Mouse (Mus musculus) cerebellum, postnatal 36 days (tissue): ENCODE measurements around the gene Specc1.
A peak's percentile ranks its signal among the peaks of the same experiment; 100 is the strongest.

Experiments
- DNase-seq, 2 experiments: peaks; one replicate each; pipeline ENCODE4 v3.0.0; 2021 to 2022; ENCODE audit warnings: mixed read lengths in 2 of 2

Specc1 gene

DNA sequence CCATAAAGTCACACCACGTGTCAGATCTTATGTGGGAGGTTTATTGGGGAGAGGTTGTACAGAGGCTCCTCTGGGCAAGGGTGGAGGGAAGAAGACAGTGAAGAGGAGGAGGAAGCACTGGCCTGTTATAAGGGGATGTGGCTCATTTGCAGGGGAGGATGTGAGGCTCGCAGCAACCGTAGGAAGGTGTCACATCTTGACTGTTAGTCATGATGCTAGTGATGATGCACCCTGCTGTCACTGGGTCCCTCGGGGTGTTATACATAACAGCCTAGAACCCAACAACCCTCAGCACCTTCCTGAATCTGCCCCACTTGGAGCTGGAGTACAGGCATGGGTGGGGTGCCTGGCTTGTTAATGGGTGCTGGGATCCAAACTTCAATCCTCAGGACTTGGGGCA is 94.9 kb downstream of the Specc1 start:
- no peak for DNase-seq

DNA sequence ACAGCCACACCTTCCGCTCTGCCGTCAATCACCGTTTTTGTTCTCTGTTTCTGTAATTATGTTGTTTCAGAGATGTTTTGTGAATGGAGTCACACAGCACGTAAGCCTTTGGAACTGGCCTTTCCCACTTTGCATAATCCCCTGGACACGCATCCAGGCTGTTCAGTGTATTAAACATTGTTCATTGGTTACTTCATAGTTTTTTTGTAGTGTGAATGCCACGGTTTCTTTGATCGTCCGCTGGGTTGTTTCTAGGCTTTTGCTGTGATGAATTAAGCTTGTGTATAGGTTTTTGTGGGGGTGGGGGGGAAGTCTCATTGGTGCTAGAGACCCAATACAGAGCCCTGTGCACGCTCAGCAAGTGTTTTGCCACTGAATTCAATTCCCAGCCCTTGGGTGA is 97.4 kb downstream of the Specc1 start:
- DNase-seq, result no peak

DNA sequence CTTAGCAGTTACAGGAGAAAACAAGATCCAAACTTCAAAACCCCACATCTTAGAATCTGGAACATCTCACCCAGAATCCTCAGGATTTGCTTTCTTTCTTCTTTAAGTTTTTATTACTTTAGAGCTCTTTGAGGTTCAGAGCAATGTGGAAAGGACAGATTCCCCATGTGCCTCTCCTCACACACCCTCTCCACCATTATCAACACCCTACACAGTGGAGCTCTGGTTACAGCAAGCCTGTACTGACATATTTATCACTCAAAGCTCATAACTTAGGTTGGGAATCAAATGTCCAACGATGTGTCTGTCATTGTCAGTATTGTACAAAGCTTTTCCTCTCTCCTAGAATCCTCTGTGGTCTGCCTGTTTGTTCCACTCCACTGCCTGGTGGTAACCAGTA is 108.0 kb downstream of the Specc1 start:
- no peak for DNase-seq

DNA sequence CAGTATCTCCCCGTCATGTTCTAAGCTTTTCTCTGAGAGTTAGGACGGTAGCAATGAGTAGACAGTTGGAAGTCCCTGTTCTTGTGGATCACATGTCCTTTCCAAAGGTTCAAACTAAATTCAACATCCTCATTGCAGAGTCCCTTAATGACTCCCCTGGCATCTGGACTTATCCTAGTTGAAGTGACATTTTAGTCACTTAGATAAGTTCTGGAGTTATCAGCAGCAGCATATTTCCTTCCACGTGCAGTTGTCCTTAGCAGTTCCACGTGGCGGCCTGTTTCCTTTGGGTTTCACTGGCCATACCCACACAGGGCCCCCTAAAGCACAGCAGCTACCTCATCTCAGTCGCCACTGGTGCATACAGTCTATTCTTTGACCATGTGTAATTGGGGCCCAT is 109.1 kb downstream of the Specc1 start:
- DNase-seq, result no peak

DNA sequence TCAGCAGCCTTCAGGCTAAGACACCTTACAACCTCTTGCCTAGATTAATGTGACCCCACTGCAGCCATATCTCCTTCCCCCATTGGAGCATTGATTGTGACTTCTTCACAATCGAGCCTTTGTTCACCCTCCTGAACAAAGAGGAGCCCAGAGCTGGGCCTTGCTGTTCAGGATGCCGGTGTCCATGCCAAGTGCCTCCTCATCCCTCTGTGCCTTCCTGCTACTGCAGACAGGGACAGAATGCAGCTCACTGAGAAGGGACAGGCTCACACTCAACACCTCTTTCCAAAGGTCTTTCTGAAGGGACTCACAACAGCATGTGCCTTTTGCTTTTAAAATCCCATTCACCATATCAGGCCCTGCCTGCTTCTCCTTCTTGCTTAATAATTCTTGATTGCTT is 113.0 kb downstream of the Specc1 start:
- peak; percentile 37 to 39 for DNase-seq

DNA sequence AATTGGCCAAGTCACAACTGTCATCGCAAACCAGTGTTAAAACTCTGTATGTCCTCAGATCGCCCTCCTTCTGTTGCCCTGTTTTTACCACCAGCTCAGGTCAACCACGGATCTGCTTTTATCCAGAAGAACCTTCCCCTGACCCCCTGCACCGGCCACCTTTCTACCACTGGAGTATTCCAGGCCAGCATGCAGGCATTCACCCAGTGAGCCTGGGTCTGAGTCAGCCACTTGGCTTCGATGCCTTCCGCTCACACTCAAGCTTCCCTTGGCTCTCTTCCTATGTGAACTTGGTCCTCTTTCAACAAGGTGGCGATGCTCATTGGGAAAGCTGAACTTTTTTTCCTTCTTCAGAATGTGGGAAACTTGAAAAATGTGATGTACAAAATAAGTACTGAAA is 113.6 kb downstream of the Specc1 start:
- peak; percentile 56 to 64 for DNase-seq

DNA sequence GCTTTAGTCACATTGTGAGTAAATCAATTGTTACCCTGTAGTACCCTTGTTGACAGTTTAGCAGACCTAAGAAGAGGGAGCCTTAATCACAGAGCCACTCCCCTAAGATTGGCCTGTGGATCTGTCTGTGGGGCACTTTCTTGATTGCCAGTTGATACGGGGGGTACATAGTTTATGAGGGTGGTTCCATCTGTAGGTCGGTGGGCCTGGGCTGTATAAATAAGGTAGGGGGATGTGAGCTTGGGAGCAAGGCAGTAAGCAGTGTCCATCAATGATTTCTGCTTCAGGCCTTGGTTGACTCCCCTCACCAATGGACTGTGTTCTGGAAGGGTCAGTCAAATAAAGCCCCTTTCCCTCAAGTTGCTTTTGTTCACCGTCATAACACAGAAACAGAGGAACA is 115.8 kb downstream of the Specc1 start:
- no peak for DNase-seq

DNA sequence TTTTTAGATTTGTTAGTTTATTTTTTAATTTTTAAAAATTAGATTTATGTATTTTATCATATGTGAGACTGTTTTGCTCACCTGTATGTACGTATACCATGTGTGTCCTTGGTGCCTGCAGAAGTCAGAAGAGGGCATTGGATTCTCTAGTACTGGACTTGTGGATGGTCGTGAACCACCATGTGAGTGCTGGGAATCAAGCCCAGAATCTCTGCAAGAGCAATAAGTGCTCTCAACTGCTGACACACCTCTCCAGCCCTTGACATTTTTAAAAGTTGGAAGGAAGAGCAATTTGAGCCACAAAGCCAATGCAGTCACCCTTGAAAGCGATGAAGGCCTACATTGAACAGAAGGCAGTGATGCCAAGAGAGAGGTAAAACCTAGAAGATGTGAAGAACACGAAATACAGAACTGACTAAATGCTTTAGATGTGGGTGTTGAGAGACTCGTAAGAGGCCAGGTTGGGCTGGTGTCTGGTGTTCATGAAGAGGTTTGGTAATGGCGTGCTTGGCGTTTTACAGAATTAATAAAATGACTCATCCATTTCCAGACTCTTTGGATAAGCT is 117.1 kb downstream of the Specc1 start:
- no peak for DNase-seq

DNA sequence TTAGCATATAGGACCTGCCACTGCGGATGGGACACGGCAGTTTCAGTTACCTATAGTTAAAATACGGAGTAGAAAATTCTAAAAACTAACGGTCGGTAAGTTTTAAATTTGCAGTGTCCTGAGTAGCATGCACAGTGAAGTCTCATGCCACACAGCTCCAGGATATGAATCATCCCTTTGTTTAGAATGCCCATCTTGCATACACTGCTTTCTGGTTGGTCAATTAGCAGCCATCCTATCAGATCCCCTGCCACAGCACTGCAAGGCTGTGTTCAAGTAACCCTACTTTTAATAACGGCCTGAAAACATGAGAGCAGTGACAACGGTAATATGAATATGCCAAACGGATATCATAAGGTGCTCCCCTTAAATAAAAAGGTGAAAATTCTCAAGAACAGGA is 118.0 kb downstream of the Specc1 start:
- DNase-seq, result no peak

DNA sequence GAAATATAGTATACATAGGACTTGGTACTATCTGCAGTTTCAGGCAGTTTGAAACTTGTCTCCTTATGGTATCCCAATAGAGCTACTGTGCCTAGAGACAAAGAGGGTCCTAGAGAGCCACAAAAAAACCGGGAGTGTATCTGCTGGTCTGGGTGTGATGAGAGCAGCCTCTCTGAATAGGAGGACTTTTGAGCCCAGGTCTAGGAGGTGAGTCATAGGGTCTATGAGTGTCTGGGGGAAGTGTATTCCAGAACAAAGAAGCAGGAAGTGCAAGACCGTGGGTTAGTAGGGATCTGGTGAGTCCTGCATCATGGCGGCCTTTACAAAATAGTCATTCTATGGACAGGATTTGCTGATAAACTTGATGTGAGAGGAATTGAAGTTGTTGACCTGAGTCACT is 118.5 kb downstream of the Specc1 start:
- no peak for DNase-seq

DNA sequence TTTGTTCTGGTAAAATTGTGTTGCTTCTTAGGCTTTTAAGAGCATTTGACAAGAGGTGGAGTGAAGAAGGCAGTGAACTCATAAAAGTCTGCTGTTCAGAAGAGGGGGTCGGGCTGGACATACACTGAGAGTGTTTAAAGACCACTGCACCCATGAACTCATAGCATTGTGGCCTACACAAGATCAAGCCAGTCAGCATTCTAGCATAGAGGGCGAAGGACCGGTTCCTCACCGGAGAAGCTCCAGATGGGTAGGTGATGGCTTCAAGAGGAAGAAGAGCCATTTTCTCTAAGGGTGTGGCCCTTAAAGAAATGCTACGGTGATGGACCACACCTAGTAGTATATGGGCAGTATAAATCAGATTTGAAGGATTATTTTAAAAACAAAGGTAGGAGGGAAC is 119.0 kb downstream of the Specc1 start:
- no peak for DNase-seq

DNA sequence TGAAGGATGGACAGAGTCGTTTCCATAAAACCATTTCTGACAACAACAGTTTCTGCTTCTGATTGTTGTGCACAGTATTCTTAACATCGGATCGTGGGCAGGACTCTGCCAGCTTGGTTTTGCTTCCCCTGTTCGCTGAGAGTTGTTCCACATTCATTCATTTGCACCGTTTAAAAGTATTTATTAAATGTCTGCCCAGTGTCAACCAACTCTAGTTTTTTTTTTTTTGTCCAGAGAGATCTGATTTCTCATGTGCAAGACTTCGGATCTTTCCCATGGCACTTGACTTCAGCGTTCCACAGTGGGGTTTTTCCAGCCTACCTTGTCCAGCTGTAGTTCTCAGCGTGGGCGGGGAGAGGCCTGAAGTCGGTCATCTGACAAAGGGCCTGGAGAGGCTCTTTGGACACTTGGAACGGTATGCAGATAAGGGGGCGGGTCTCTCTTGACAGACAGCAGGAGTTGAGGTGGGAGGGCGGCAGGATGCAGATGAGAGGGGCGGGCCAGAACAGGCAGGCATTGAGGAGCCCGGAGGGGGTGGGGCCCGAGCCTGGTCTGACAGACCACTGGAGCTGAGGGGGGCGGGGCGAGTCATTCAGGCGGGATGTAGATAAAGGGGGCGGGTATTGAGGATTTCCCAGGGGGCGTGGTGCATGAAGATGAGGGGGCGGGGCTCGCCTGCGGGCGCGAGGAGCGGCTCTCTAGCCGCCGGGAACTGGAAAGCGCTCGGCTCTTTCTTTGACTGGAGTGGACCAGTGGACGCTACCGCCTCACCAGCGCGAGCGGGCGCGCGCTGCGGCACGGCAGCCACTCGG is 120.0 kb downstream of the Specc1 start:
- DNase-seq, result peak; percentile 63 to 74

DNA sequence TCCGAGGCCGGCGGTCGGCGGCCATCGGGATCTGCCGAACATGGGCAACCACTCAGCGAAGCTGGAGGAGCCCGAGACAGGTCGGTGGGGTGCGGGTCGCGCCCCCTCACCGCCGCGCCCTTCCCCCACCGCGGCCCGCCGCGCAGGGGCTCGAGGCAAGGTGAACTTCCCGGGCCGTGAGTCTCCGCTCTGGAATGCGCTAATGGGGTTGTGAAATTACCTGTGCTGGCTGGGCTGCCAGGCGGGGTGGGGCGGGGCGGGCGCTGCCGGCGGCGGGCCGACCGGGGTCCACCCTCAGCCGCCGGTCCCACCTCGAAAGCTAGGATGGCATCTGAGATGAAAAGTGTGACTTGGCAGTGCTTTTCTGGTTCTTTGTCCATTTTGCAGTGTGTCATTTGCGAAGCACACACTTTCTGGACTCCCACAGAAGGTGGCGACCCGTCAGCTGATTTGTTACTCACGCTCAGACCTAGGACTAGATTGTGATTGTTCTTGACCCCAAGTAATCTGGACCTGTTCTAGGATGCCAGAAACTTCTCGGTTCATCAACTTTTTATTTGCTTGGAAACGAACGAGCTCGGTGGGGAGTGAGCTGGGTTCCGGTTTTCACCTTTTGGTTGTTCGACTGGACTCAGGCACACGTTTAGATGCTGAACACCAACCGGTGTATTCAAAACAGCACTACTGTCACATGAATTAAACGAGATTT is 120.7 kb downstream of the Specc1 start:
- DNase-seq, result no peak

DNA sequence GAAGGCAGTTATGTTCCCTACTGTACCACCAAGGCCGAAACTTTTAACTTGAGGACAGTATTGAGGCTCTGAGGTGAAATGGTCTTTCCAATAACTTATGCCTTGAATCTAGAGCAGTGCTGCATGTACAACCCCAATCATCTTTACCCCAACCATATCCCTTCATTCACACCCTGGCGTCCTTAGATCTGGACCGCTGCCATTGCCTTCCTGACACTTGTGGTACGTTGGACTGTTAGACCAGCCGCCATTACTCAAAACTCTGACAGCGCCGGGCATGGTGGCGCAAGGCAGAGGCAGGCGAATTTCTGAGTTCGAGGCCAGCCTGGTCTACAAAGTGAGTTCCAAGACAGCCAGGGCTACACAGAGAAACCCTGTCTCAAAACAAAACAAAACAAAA is 121.8 kb downstream of the Specc1 start:
- DNase-seq, result no peak

DNA sequence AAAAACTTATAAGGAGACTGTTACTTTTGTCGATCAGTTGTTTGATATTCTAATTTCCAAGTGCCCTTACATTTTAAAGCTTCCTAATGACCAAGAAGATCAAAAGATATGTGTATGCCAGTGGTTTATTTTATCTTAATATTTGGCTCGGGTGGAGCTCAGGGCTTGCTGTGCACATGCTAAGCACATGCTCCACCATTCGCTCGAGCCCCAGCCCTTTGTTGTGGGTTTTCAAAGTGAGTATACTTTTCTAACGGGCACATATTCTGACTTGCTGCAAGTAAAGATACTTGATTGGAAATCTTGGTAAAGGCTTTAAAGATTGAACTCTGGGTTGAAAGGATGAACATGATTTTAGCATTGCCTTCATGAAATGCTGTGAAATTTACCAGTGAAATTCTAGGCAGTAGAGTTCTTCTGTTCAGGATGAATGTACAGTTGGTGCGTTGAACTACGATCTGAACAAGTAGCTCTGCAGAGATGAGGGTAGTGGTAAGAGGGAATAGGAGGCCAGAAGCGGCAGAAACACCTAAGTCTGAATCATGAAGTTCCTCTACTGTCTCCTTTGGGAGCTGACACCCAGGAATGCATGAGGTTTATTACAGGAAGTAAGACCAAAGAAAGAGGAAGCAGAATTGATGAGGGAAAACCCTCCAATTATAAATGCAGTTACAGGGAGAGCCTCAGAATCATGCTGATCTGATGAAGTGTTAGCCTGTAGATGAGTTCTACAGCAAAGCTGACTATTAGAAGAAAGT is 122.7 kb downstream of the Specc1 start:
- no peak for DNase-seq

DNA sequence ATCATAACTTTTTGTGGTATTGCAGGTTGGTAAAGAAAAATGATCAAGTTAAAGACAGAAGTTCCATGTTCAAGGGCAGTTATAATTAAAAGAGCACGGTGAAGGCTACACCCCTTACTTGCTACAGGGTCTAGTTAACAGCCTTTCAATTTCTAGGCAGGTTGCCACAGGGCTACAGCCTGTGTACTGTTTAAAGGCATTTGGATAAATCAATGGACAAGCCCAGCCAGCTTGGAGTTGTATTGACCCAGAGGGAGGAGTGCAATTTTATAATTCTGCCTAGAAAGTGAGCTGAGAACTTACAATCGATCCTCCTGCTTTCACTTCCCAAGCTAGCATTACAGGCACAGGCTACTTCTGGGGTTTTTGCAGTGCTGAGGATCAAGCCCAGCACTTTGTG is 123.9 kb downstream of the Specc1 start:
- no peak for DNase-seq

DNA sequence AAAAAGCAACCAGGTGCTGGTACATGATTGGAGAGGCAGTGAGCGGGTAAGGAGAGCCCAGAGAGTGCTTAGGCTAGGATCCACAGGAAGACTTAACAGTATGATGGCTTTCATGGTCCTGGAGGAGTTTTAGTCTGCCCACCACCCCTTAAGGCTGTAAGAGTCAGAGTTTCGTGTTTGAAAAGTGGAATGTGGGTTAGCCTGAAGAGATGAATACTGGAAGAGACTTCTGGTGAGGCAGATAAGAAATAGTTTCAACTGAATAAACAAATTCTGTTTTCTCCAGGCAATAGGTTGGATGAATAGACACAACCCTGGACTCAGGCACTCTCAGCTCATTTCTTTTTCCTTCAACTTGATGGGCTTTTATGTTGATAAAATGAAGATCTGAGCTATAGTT is 130.1 kb downstream of the Specc1 start:
- DNase-seq, result no peak

DNA sequence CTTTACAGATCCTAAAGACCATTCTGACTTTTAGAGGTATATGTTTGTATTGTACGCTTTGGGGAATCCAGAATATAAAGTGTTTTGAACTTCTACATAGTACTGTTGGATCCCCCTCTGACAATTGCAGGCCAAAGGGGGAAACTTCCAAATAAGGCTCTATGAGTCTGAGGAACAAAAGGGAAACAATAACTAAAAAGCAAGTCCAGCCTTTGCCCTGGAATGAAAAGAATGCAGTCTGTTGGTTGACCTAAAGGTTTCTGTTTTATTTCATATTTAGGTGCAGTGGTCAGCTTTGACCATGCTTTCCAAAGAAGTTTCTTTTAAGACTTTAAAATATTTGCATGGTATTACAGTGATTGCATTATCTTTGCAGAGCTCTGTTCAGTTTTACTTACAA is 130.5 kb downstream of the Specc1 start:
- DNase-seq, result no peak

DNA sequence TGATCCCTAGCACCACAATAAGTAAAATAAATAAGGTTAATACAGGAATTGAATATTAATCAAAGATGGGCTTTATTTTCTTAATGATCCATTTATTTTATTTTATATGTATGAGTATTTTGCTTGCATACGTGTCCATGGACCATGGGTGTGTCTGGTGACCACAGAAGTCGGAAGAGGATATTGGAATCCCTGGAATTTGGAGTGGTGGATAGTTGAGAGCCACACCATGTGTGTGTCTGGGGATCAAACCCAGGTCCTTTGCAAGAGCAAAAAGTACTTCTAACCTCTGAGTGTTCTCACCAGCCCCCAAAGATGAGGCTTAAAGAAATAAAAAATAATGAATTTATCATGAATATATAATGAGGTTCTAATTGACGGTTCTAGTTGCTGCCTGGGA is 132.1 kb downstream of the Specc1 start:
- DNase-seq, result no peak

DNA sequence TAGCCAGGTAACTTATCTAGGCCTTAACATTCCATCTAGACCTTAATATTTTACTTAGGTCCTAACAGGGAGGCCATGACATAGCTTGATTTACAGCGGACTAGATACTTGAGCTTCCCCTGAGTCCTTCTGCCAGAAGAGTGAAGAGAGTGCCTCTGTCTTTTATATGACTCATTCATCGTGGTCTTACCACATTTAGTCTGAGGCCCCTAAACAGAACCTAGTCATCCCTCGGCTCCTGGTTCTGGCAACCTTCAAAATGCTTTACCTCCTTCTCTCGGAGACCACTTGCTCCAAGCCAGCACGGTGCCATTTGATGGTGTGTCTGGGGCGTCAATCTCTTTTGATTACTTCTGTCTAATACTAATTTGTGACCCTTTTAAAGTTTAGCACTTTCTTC is 133.8 kb downstream of the Specc1 start:
- no peak for DNase-seq

DNA sequence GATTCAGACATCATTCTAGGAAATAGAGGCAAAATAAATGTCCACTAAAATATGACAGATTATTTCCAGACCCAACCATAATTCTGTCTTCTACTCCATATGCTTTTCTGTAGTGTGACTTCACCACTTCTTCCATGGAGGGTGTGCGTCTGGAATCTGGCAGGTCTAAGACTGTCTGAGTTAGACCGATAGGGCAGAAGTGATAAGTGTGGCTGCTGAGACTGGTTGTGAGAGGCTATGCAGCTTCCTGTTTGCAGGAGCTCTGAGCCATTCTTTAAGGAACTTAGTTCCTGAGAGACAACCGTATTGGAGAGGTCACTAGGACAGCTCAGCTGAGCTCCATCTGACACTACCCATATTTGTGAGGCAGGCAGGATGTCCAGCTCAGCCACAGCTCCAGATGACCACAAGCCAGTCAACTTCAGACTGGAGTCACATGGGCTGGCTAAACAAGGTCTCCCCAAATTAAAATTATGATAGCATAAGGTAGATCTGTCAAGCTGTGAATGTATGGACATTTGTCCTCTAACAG is 146.9 kb downstream of the Specc1 start:
- DNase-seq, result no peak

DNA sequence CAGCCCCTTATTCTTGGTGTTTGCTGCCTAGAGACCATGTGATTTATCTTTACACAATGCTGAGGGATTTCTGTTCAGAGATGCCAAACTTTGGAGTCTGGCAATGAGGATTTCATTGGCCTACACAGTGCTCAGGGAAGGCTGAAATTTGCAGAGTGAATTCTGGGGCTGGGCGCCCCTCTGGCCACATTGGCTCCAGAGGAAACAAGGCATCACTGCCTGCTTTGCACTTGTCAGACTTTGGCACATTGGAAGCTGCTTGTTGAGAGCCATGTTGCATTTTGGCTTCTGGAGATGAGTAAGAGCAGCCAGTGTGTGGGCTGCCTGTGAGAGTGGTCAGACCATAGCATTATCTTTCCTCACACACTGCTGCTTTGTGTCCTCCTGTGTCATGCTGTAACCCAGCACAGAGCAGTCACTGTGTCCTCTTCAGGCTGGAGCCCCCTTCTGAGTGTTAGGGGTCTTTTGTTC is 149.9 kb downstream of the Specc1 start:
- no peak for DNase-seq

DNA sequence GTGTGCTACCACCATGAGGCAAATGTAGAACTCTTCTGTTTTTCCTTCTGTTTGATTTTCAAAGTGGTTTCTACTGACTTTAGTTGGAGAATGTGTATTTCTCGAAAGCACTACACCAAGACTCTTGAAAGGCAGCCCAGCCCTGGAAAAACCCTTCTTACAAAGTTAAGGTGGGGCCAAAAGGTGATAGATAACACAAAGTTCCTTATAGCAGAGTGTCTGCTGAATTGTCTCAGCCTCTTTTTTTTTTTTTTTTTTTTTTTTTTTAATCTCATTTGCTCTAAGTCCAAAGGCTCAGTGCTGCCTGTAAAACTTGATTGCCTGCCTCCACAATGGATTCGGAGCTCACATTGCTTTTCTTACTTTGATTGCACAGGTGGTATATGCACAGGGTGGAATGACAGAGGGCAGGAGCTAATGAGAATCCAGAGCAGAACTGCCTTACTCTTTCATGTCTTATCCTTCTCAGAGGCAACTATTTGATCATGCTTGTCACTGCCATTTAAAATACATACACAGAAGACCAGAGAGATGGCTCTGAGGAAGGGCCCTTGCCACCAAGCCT is 150.8 kb downstream of the Specc1 start:
- no peak for DNase-seq
